Mouse (Mus musculus) liver, postnatal 0 days (tissue): ENCODE data around the gene Lrrc8c. TPM values are rescaled to one million over a fixed set of nuclear protein-coding genes. Genes with fewer than 3 reads are reported as not detected.
A peak's percentile ranks its signal among the peaks of the same experiment; 100 is the strongest.

Experiments used
- ATAC-seq: fragments of 200-750 bp; cut with Nextera tagmentation; 2 replicates; pipeline ENCODE4 v1.8.0; 2017; ENCODE audit warnings: mild to moderate bottlenecking, moderate library complexity
- DNase-seq: peaks from one replicate; pipeline ENCODE4 v3.0.0-alpha.2; 2016
- H3K27ac ChIP-seq: fragments of 300-500 bp; sonication (generic); 2 replicates; pipeline ENCODE4 v1.5.1; 2014; ENCODE audit warnings: antibody characterized with exemption, moderate library complexity, mild to moderate bottlenecking, low read depth
- H3K27me3 ChIP-seq: fragments of 300-500 bp; sonication (generic); 2 replicates; pipeline ENCODE4 v1.6.1; 2014; ENCODE audit warnings: low read length, control low read depth, mixed read lengths; ENCODE audit not compliant: insufficient read depth
- H3K36me3 ChIP-seq: fragments of 300-500 bp; sonication (generic); replicated peaks from 2 replicates; pipeline ENCODE4 v1.6.1; 2014; ENCODE audit warnings: mild to moderate bottlenecking, control low read depth, low read length, moderate library complexity, mixed read lengths; ENCODE audit not compliant: insufficient read depth
- H3K4me1 ChIP-seq: fragments of 300-500 bp; sonication (generic); 2 replicates; pipeline ENCODE4 v1.6.1; 2014; ENCODE audit warnings: antibody characterized with exemption, mild to moderate bottlenecking, control low read depth; ENCODE audit not compliant: insufficient read depth
- H3K4me2 ChIP-seq: fragments of 300-500 bp; sonication (generic); 2 replicates; pipeline ENCODE4 v1.6.1; 2014; ENCODE audit warnings: low read depth, mild to moderate bottlenecking, low read length, moderate library complexity, mixed read lengths
- H3K4me3 ChIP-seq: fragments of 300-500 bp; sonication (generic); 2 replicates; pipeline ENCODE4 v1.5.1; 2014; ENCODE audit warnings: low read depth, low read length
- H3K9ac ChIP-seq: fragments of 300-500 bp; sonication (generic); replicated peaks from 2 replicates; pipeline ENCODE4 v1.6.1; 2014; ENCODE audit warnings: mild to moderate bottlenecking, moderate library complexity
- H3K9me3 ChIP-seq: fragments of 300-500 bp; sonication (generic); 2 replicates; pipeline ENCODE4 v1.6.1; 2016; ENCODE audit warnings: mild to moderate bottlenecking, control low read depth, low read length, mixed read lengths
- CTCF ChIP-seq: sonication (generic); IDR thresholded peaks from 2 replicates; pipeline ENCODE4 v1.5.1; 2016; ENCODE audit warnings: antibody characterized with exemption, low read depth
- EP300 ChIP-seq: IDR thresholded peaks from 2 replicates; pipeline ENCODE4 v1.6.1; 2016; ENCODE audit warnings: antibody characterized with exemption, low read depth, mild to moderate bottlenecking
- WGBS: fragments of 180-500 bp; shearing (Covaris S2); extraction: QIAGEN DNeasy Blood & Tissue Kit; methylation state at CpG from one replicate; pipeline ENCODE4 v1.1.7; 2014; ENCODE audit not compliant: insufficient replicate concordance; 5-methylcytosine and 5-hydroxymethylcytosine counted together
- polyA plus RNA-seq: library from polyadenylated mRNA; unstranded; fragments of >200 nt; fragmentation: Nextera tagmentation; extraction: Ambion mirVana; gene quantifications from 2 replicates; pipeline ENCODE4 v1.2.1, GENCODE M21; 2015

Gene Lrrc8c
- polyA plus RNA-seq, 1 experiment from 2014 or later: 9.8 TPM

DNA sequence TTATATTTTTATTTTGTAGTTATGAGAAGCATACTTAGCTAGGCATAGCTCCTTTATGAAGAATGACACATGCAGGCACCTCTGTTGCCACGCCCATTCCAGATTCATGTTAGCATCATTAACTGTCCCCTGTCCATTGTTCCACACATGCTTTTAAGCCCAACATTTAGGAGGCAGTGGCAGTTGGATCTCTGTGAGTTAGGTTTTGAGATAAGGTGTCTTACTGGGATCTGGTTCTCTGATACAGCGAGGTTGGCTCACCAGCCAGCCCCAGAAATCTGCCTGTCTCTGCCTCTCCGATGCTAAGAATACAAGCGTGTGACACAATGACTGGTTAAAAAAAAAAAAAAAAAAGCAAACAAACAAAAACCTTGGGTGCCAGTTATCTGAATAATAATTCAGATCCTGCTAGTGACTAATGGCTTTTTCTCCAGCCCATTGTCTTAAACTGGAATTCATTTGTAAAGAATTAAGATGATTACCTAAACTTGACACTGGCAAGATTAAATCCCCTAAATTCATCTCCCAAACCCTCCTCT lies 7.0 kb downstream of the Lrrc8c start:
- Histone ChIP-seq H3K27me3 (no peaks in the 10 kb centered on the region), H3K27ac (no peak overlapping the region), H3K9me3 (no peaks in the 10 kb centered on the region), H3K36me3 (peaks cover 8% of the 10 kb centered on the region; the same call in 1 of the 2 replicates), H3K4me3 (no peak overlapping the region), H3K9ac (no peak overlapping the region), H3K4me1 (peaks cover 17% of the 10 kb centered on the region), H3K4me2 (no peak overlapping the region)
- DNase-seq: no peak
- TF ChIP-seq CTCF (no peak), EP300 (peak; percentile 85)
- no peak for ATAC-seq
- WGBS: 58% methylated on average over 4 of the region's 4 CpGs

DNA sequence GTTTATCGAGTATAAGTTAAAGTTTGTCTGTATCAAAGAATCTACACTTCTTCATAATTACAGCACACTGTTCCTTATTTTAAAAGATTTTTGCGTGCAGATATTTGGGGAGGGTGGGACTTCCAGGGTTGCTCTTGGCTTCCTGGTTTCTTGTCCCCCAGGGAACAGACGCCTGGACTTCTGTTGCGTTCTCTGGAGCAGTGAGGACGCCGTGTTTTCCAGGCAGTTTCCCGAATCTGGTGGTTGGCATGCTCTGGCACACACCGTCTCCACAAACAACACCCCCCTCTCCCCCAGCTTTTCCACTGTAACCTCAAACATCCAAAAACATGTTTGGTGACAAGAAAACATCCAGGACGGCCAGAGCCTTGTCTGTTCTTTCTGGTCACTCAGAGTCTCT lies 7.6 kb downstream of the Lrrc8c start:
- no peaks in the 10 kb centered on the region for H3K27me3 ChIP-seq
- H3K4me1 ChIP-seq: peaks cover 14% of the 10 kb centered on the region
- WGBS: 81% methylated on average over 9 of the region's 9 CpGs

DNA sequence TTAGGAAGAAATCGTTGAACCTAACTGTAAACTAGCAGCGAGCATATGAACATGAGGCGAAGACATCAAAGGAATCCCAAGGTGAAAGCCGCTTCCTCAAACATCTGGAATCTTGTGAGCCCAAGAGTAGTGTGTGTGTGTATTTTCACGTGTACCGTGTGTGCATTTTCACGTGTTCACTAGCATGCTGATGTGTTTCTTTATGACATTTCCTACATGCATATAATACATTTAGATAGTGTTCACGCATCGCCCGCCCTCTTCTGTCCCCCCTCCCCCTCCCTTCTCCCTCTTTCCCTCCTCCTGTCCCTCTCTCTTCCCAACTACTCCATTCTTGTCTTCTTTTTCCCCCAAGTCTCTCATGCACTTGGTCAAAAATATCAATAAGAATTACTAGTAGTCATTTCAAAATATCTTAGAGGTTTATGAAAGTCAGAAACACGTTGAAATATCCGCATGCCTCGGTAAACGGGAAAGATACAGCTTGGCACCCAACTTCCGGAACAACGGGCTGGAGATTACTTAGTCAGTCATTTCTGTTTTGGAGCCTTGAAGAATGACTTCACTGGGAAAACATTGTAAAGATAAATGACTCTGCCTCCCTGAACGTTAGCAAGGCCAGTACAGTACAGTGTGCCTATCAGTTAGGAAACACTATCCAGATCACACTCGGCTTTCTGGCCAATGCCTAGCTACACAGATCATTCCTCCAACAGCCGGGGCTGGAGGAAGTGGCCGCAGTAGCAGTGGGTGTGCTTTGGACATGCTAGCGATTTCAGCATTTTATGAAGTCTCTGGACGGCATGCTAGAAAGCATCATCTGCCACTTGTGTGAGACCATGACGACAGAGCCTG lies 8.5 kb downstream of the Lrrc8c start:
- 56% methylated on average over 23 of the region's 23 CpGs for WGBS
- Histone ChIP-seq H3K4me3 (no peak overlapping the region), H3K9me3 (no peaks in the 10 kb centered on the region), H3K27ac (peak overlapping the region; percentile 44; the same call in 1 of the 2 replicates), H3K27me3 (no peaks in the 10 kb centered on the region), H3K4me1 (peaks cover 9% of the 10 kb centered on the region), H3K4me2 (peak overlapping the region; percentile 51), H3K36me3 (peaks cover 8% of the 10 kb centered on the region; the same call in 1 of the 2 replicates), H3K9ac (peak overlapping the region; percentile 13)
- TF ChIP-seq CTCF: no peak
- peak; percentile 88 for TF ChIP-seq EP300
- ATAC-seq: peak; percentile 82
- DNase-seq: peak; percentile 28

More for the DNA sequence above, 7.6 kb downstream of the Lrrc8c start:
- DNase-seq (no peak), ATAC-seq (no peak)
- H3K9ac ChIP-seq: no peak overlapping the region
- H3K27ac ChIP-seq: 0 out of 2 replicates have a peak overlapping the region, but pooled peaks have one; percentile 44
- H3K4me3 ChIP-seq: no peak overlapping the region
- H3K36me3 ChIP-seq: peaks cover 8% of the 10 kb centered on the region; the same call in 1 of the 2 replicates
- H3K9me3 ChIP-seq: no peaks in the 10 kb centered on the region
- no peak overlapping the region for H3K4me2 ChIP-seq
- TF ChIP-seq CTCF: no peak
- no peak for TF ChIP-seq EP300

GRCm38 (mm10) chr5:105530576-105530975 lies 11.4 kb downstream of the Lrrc8c start:
- TF ChIP-seq EP300 (no peak), CTCF (no peak)
- Histone ChIP-seq H3K27ac (peak overlapping the region; percentile 2; the same call in 1 of the 2 replicates), H3K4me2 (no peak overlapping the region), H3K9me3 (no peaks in the 10 kb centered on the region), H3K4me1 (peaks cover 7% of the 10 kb centered on the region), H3K27me3 (no peaks in the 10 kb centered on the region), H3K9ac (no peak overlapping the region), H3K36me3 (peaks cover 3% of the 10 kb centered on the region; the same call in 1 of the 2 replicates), H3K4me3 (no peak overlapping the region)
- DNase-seq (no peak), ATAC-seq (no peak)
- WGBS: 75% methylated on average over 6 of the region's 6 CpGs

- no peaks in the 10 kb centered on the region for H3K9me3 ChIP-seq
- H3K9ac ChIP-seq: no peak overlapping the region
- no peak overlapping the region for H3K4me2 ChIP-seq
- no peak overlapping the region for H3K4me3 ChIP-seq
- H3K4me1 ChIP-seq: peaks cover 5% of the 10 kb centered on the region; the same call in 1 of the 2 replicates
- H3K27me3 ChIP-seq: no peaks in the 10 kb centered on the region
- no peak for ATAC-seq
- H3K27ac ChIP-seq: no peak overlapping the region
- no peak for DNase-seq
- no peaks in the 10 kb centered on the region; the same call in 1 of the 2 replicates for H3K36me3 ChIP-seq
- 85% methylated on average over 3 of the region's 3 CpGs for WGBS
- TF ChIP-seq CTCF: no peak
- TF ChIP-seq EP300: no peak
Measured at GRCm38 (mm10) chr5:105535186-105535585, 16.0 kb downstream of the Lrrc8c start.

DNA sequence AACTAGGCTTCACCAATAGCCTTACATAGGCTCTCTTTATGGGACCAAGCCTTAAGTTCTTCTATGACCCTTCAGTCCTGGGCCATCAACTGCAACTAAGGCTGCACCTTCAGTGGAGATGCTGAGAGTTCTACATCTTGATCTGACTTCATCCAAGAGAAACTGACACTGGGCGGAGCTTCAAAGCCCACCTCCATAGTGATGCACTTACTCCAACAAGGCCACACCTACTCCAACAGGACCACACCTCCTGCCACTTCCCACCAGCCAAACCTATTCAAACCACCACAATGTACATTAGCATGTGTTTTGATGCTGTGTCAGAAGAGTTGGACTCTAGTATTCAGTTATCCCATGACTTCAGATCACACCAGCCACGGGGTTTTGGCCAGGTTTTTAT lies 17.0 kb downstream of the Lrrc8c start:
- Histone ChIP-seq H3K4me2 (no peak overlapping the region), H3K4me1 (peaks cover 5% of the 10 kb centered on the region; the same call in 1 of the 2 replicates), H3K36me3 (no peaks in the 10 kb centered on the region; the same call in 1 of the 2 replicates), H3K27ac (no peak overlapping the region), H3K27me3 (no peaks in the 10 kb centered on the region), H3K4me3 (no peak overlapping the region), H3K9me3 (no peaks in the 10 kb centered on the region), H3K9ac (no peak overlapping the region)
- WGBS: 84% methylated on average over 2 of the region's 2 CpGs
- DNase-seq (no peak), ATAC-seq (no peak)
- no peak for TF ChIP-seq CTCF
- TF ChIP-seq EP300: no peak
